Mouse (Mus musculus) activated CD4-positive, CD25-positive, alpha-beta regulatory T cell, adult 9 weeks (primary cell): ENCODE data around the gene Gm3115. TPM values are rescaled to one million over a fixed set of nuclear protein-coding genes. Genes with fewer than 3 reads are reported as not detected.

Experiments used
- polyA plus RNA-seq: library from polyadenylated mRNA; unstranded; fragments of 100-300 nt; shearing (Covaris generic); gene quantifications from one replicate; pipeline ENCODE4 v1.2.1, GENCODE M21; 2017

The Gm3115 gene
- polyA plus RNA-seq: not detected

DNA sequence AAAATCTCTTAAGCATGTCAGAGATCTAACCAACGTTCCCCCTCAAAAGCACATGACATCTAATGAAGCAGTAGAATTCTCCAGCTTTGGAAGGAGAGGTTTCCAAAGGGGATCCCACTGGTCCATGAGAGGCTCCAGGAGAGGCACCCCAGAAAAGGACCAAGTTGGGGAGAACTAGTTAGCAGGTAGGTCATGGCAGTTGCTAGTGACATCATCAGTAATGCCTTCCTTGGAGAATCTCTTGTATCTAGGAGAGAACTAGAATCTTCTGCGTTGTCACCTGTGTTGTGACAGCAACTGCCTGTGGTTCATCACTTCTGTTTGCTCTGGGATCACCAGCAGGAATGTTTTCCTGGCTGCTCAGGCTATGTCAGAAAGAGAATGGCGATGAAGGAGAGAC lies at the start of gene Gm3115:
TSS of gene Gm3115 (plus strand) at position 301 of the 400 bp plus-strand sequence.

DNA sequence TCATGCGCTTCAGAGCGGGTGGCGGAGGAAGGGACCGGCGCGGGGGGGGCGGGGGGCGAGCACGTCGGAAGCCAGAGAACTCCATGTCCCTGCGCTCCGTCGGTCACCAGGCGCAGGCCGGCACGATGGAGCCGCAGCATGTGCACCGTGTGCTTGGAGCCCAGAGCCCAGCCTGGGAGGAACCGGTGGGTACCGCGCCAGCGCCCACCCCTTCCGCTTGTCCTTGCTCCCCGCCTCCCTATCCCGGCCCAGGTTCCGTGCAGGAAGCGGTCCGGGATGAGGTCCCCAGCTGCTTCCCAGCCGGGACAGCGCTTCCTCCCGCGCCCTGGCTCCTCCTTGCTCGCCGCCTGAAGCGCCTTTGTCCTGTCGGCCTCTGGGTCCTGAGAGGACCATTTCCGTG lies 26.5 kb downstream of the Gm3115 start, which contains the start of gene Gm8108:
TSS of gene Gm8108 (plus strand) at position 101 of the 400 bp plus-strand sequence.

Other genes with a start within 250 kb of the Gm3115 start
- gene Gm3033, start 237.9 kb upstream of the Gm3115 start, polyA plus RNA-seq: not detected
- 0.27 TPM for gene Gm2916, start 199.9 kb upstream of the Gm3115 start, polyA plus RNA-seq
- gene Gm3029, start 152.4 kb upstream of the Gm3115 start, polyA plus RNA-seq: not detected
- gene Gm3095, start 120.6 kb upstream of the Gm3115 start, polyA plus RNA-seq: 0.46 TPM
- not detected for gene Gm3099, start 85.7 kb upstream of the Gm3115 start, polyA plus RNA-seq
- gene Gm5796, start 60.2 kb upstream of the Gm3115 start, polyA plus RNA-seq: 1.4 TPM
- gene Gm8108, start 26.4 kb downstream of the Gm3115 start, polyA plus RNA-seq: 1.8 TPM
- not detected for gene Gm3127, start 80.9 kb downstream of the Gm3115 start, polyA plus RNA-seq
- 3.0 TPM for gene Gm2974, start 98.5 kb downstream of the Gm3115 start, polyA plus RNA-seq
- not detected for gene Gm3138, start 165.5 kb downstream of the Gm3115 start, polyA plus RNA-seq
- not detected for gene Gm3149, start 233.2 kb downstream of the Gm3115 start, polyA plus RNA-seq